Mouse (Mus musculus) embryonic facial prominence, embryonic 14.5 days (tissue): ENCODE results near the gene Apoc1. TPM values are rescaled to one million over a fixed set of nuclear protein-coding genes. Genes with fewer than 3 reads are reported as not detected.
A peak's percentile ranks its signal among the peaks of the same experiment; 100 is the strongest.

Experiments
- ATAC-seq: fragments of 200-750 bp; cut with Nextera tagmentation; 2 replicates; pipeline ENCODE4 v1.8.0; 2017; ENCODE audit warnings: low read depth, moderate number of reproducible peaks, moderate TSS enrichment
- DNase-seq: peaks from one replicate; pipeline ENCODE4 v3.0.0-alpha.2; 2015; ENCODE audit warnings: low spot score
- H3K27ac ChIP-seq: fragments of 300-500 bp; sonication (generic); replicated peaks from 2 replicates; pipeline ENCODE4 v1.5.1; 2014; ENCODE audit warnings: low read depth, mild to moderate bottlenecking, low read length, moderate library complexity
- H3K27me3 ChIP-seq: fragments of 300-500 bp; sonication (generic); replicated peaks from 2 replicates; pipeline ENCODE4 v1.6.1; 2014; ENCODE audit warnings: low read length; ENCODE audit not compliant: control insufficient read depth, insufficient read depth
- H3K36me3 ChIP-seq: fragments of 300-500 bp; sonication (generic); 2 replicates; pipeline ENCODE4 v1.6.1; 2014; ENCODE audit warnings: low read length, mixed read lengths; ENCODE audit not compliant: control insufficient read depth, insufficient read depth
- H3K4me1 ChIP-seq: fragments of 300-500 bp; sonication (generic); 2 replicates; pipeline ENCODE4 v1.6.1; 2014; ENCODE audit warnings: antibody characterized with exemption, low read length; ENCODE audit not compliant: control insufficient read depth, insufficient read depth
- H3K4me2 ChIP-seq: fragments of 300-500 bp; sonication (generic); 2 replicates; pipeline ENCODE4 v1.6.1; 2014; ENCODE audit warnings: low read depth, mild to moderate bottlenecking, low read length, moderate library complexity, mixed read lengths
- H3K4me3 ChIP-seq: fragments of 300-500 bp; sonication (generic); 2 replicates; pipeline ENCODE4 v1.5.1; 2014; ENCODE audit warnings: low read depth, mild to moderate bottlenecking, low read length
- H3K9ac ChIP-seq: fragments of 300-500 bp; sonication (generic); 2 replicates; pipeline ENCODE4 v1.6.1; 2014; ENCODE audit warnings: low read depth, mild to moderate bottlenecking, low read length, moderate library complexity, mixed read lengths
- H3K9me3 ChIP-seq: fragments of 300-500 bp; sonication (generic); 2 replicates; pipeline ENCODE4 v1.6.1; 2016; ENCODE audit warnings: low read length; ENCODE audit not compliant: control insufficient read depth
- WGBS: fragments of 180-500 bp; shearing (Covaris S2); extraction: QIAGEN DNeasy Blood & Tissue Kit; methylation state at CpG from one replicate; pipeline ENCODE4 v1.1.7; 2014; 5-methylcytosine and 5-hydroxymethylcytosine counted together
- polyA plus RNA-seq: library from polyadenylated mRNA; unstranded; fragments of >200 nt; fragmentation: Nextera tagmentation; extraction: Ambion mirVana; gene quantifications from 2 replicates; pipeline ENCODE4 v1.2.1, GENCODE M21; 2014

Apoc1 gene
- polyA plus RNA-seq, 1 experiment from 2014 or later, result 19.0 TPM

DNA sequence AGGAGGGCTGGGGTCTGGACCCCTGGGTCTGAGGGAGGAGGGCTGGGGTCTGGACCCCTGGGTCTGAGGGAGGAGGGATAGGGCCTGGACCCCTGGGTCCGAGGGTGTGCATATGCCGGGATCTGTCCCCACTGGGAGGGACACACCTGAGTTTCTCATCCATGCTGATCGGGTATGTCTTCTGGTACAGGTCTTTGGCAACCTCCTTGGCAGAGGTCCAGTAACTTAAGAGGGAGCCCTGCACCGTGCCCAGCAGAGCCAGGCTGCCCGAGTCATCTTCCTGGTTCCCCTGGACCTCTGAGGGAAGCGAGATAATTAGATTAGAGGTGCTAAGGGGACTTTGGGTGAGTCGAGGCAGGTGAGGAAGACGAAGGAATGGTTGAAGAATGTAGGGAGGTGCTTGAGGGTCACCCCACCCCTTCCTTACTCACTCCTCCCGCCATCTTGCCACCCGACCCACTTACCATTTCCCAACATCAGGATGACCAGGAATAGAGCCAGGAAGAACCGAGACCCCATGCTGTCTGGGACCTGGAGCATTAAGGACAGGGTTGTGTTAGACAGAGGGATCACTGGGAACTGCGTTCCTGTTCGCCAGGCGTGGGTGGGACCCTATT is 19.3 kb downstream of the Apoc1 start:
- ATAC-seq (no peak), DNase-seq (no peak)
- H3K9ac ChIP-seq, result no peak overlapping the region
- no peaks in the 10 kb centered on the region for H3K9me3 ChIP-seq
- H3K27ac ChIP-seq, result no peak overlapping the region
- no peaks in the 10 kb centered on the region for H3K36me3 ChIP-seq
- no peak overlapping the region for H3K4me3 ChIP-seq
- H3K27me3 ChIP-seq, result no peaks in the 10 kb centered on the region
- WGBS, result 60% methylated on average over 14 of the region's 14 CpGs
- H3K4me2 ChIP-seq, result no peak overlapping the region
- H3K4me1 ChIP-seq, result no peaks in the 10 kb centered on the region

GRCm38 (mm10) chr7:19671511-19671910 is 20.9 kb downstream of the Apoc1 start:
- ATAC-seq (no peak), DNase-seq (no peak)
- Histone ChIP-seq H3K4me1 (no peaks in the 10 kb centered on the region), H3K27me3 (no peaks in the 10 kb centered on the region), H3K36me3 (no peaks in the 10 kb centered on the region), H3K4me3 (no peak overlapping the region), H3K4me2 (no peak overlapping the region), H3K27ac (no peak overlapping the region), H3K9ac (no peak overlapping the region), H3K9me3 (no peaks in the 10 kb centered on the region)
- 66% methylated on average over 10 of the region's 10 CpGs for WGBS

GRCm38 (mm10) chr7:19668947-19669721 is 23.3 kb downstream of the Apoc1 start:
- 2% methylated on average over 10 of the region's 10 CpGs for WGBS
- Histone ChIP-seq H3K9ac (peak overlapping the region; percentile 28), H3K36me3 (no peaks in the 10 kb centered on the region), H3K27me3 (no peaks in the 10 kb centered on the region), H3K4me1 (peaks cover 4% of the 10 kb centered on the region; the same call in 1 of the 2 replicates), H3K9me3 (no peaks in the 10 kb centered on the region), H3K4me3 (no peak overlapping the region), H3K27ac (peak overlapping the region; percentile 68), H3K4me2 (peak overlapping the region; percentile 39)
- peak; percentile 97 for DNase-seq
- peak; percentile 81 for ATAC-seq

- H3K36me3 ChIP-seq, result 0 out of 2 replicates have a peak, but pooled peaks cover 4% of the 10 kb centered on the region
- no peak overlapping the region for H3K4me3 ChIP-seq
- no peak for DNase-seq
- 78% methylated on average over 2 of the region's 2 CpGs for WGBS
- H3K4me2 ChIP-seq, result no peak overlapping the region
- no peak overlapping the region for H3K27ac ChIP-seq
- no peaks in the 10 kb centered on the region for H3K9me3 ChIP-seq
- no peak for ATAC-seq
- H3K9ac ChIP-seq, result no peak overlapping the region
- H3K4me1 ChIP-seq, result peaks cover 13% of the 10 kb centered on the region
- H3K27me3 ChIP-seq, result no peaks in the 10 kb centered on the region
These were observed 25.0 kb downstream of the Apoc1 start for GRCm38 (mm10) chr7:19667434-19667833.

- WGBS, result 61% methylated on average over 3 of the region's 3 CpGs
- no peak overlapping the region for H3K4me3 ChIP-seq
- no peaks in the 10 kb centered on the region for H3K27me3 ChIP-seq
- H3K9me3 ChIP-seq, result no peaks in the 10 kb centered on the region
- no peak overlapping the region for H3K4me2 ChIP-seq
- H3K4me1 ChIP-seq, result peaks cover 13% of the 10 kb centered on the region
- ATAC-seq (no peak), DNase-seq (no peak)
- H3K9ac ChIP-seq, result no peak overlapping the region
- no peak overlapping the region for H3K27ac ChIP-seq
- H3K36me3 ChIP-seq, result peaks cover 9% of the 10 kb centered on the region; the same call in 1 of the 2 replicates
These were observed 25.7 kb downstream of the Apoc1 start for GRCm38 (mm10) chr7:19666750-19667149.

GRCm38 (mm10) chr7:19664955-19665841 is 27.3 kb downstream of the Apoc1 start, which contains the start of gene Clptm1:
Gene Clptm1 (minus strand): TSS chr7:19665033.
- H3K27me3 ChIP-seq, result no peaks in the 10 kb centered on the region
- ATAC-seq (peak; percentile 93), DNase-seq (peak; percentile 98)
- peaks cover 13% of the 10 kb centered on the region for H3K4me1 ChIP-seq
- peaks cover 16% of the 10 kb centered on the region; the same call in 1 of the 2 replicates for H3K36me3 ChIP-seq
- peak within 1 kb of the TSS; percentile 86 for H3K4me2 ChIP-seq
- peak within 1 kb of the TSS; percentile 95 for H3K27ac ChIP-seq
- H3K4me3 ChIP-seq, result peak within 1 kb of the TSS; percentile 100
- H3K9me3 ChIP-seq, result no peaks in the 10 kb centered on the region
- WGBS, result under 1% methylated on average over 46 of the region's 63 CpGs
- H3K9ac ChIP-seq, result peak within 1 kb of the TSS; percentile 98

GRCm38 (mm10) chr7:19664455-19664954 is 28.0 kb downstream of the Apoc1 start:
- ATAC-seq (peak; percentile 38), DNase-seq (no peak)
- 2% methylated on average over 9 of the region's 37 CpGs for WGBS
- no peaks in the 10 kb centered on the region for H3K9me3 ChIP-seq
- H3K9ac ChIP-seq, result peak overlapping the region; percentile 98
- peaks cover 13% of the 10 kb centered on the region for H3K4me1 ChIP-seq
- H3K27ac ChIP-seq, result peak overlapping the region; percentile 42; the same call in 1 of the 2 replicates
- H3K4me3 ChIP-seq, result peak overlapping the region; percentile 100
- H3K27me3 ChIP-seq, result no peaks in the 10 kb centered on the region
- H3K36me3 ChIP-seq, result peaks cover 22% of the 10 kb centered on the region; the same call in 1 of the 2 replicates
- H3K4me2 ChIP-seq, result peak overlapping the region; percentile 86

- Histone ChIP-seq H3K9ac (peak overlapping the region; percentile 98), H3K9me3 (no peaks in the 10 kb centered on the region), H3K4me1 (peaks cover 13% of the 10 kb centered on the region), H3K4me3 (peak overlapping the region; percentile 100), H3K36me3 (peaks cover 22% of the 10 kb centered on the region; the same call in 1 of the 2 replicates), H3K27ac (no peak overlapping the region), H3K4me2 (peak overlapping the region; percentile 86), H3K27me3 (no peaks in the 10 kb centered on the region)
- no peak for DNase-seq
- 20% methylated on average over 8 of the region's 8 CpGs for WGBS
- ATAC-seq, result no peak
These were observed 28.5 kb downstream of the Apoc1 start for GRCm38 (mm10) chr7:19663940-19664339.
